Mouse (Mus musculus) ES-E14 (cell line): Measurements from ENCODE around the gene Klf9. TPM values are rescaled to one million over a fixed set of nuclear protein-coding genes. Genes with fewer than 3 reads are reported as not detected.
A peak's percentile ranks its signal among the peaks of the same experiment; 100 is the strongest.

Experiments used
- DNase-seq: peaks from one replicate; pipeline ENCODE4 v3.0.0-alpha.2; 2013; ENCODE audit warnings: low read depth, low spot score
- H3K27ac ChIP-seq: 2 replicates; pipeline ENCODE4 v1.5.1; 2012; ENCODE audit warnings: low read depth, mild to moderate bottlenecking, low read length, moderate library complexity, mixed read lengths; ENCODE audit not compliant: poor library complexity, insufficient read depth, severe bottlenecking
- H3K36me3 ChIP-seq: 2 replicates; pipeline ENCODE4 v1.6.1; 2012; ENCODE audit warnings: mild to moderate bottlenecking, low read length, moderate library complexity, mixed read lengths; ENCODE audit not compliant: control insufficient read depth, poor library complexity, insufficient read depth, severe bottlenecking
- H3K4me1 ChIP-seq, 2 experiments: fragments of 150-350 bp in 1 of 2; sonication (generic) in 1 of 2; 2 replicates each; pipeline ENCODE4 v1.6.1; 2012; ENCODE audit warnings: low read length in 2 of 2, mild to moderate bottlenecking in 1 of 2, mixed read lengths in 1 of 2; ENCODE audit not compliant: control insufficient read depth in 2 of 2, insufficient read depth in 2 of 2, poor library complexity in 1 of 2
- H3K4me3 ChIP-seq, 2 experiments: fragments of 150-350 bp in 1 of 2; sonication (generic) in 1 of 2; 2 replicates each; pipeline ENCODE4 v1.5.1; 2012; ENCODE audit warnings: low read length in 2 of 2, low read depth in 1 of 2, mild to moderate bottlenecking in 1 of 2, mixed read lengths in 1 of 2; ENCODE audit not compliant: insufficient read depth in 1 of 2, poor library complexity in 1 of 2, severe bottlenecking in 1 of 2
- H3K9ac ChIP-seq: 2 replicates; pipeline ENCODE4 v1.6.1; 2012; ENCODE audit warnings: low read depth, mild to moderate bottlenecking, low read length, mixed read lengths; ENCODE audit not compliant: poor library complexity, insufficient read depth, severe bottlenecking
- H3K9me3 ChIP-seq: fragments of 150-350 bp; sonication (generic); 2 replicates; pipeline ENCODE4 v1.6.1; 2012; ENCODE audit warnings: low read depth, mild to moderate bottlenecking, low read length; ENCODE audit not compliant: control insufficient read depth, insufficient read depth
- CHD2 ChIP-seq: IDR thresholded peaks from 2 replicates; pipeline ENCODE4 v1.6.1; 2014; ENCODE audit warnings: mild to moderate bottlenecking, low read depth, low read length, inconsistent platforms
- HCFC1 ChIP-seq: IDR thresholded peaks from 2 replicates; pipeline ENCODE4 v1.6.1; 2012; ENCODE audit warnings: low read length, inconsistent platforms, borderline replicate concordance; ENCODE audit not compliant: insufficient read depth
- MAFK ChIP-seq: IDR thresholded peaks from 2 replicates; pipeline ENCODE4 v1.6.1; 2014; ENCODE audit warnings: mild to moderate bottlenecking, low read depth, low read length, inconsistent platforms; ENCODE audit not compliant: insufficient read depth
- ZC3H11A ChIP-seq: IDR thresholded peaks from 2 replicates; pipeline ENCODE4 v1.6.1; 2012; ENCODE audit warnings: low read depth, mild to moderate bottlenecking, inconsistent platforms, low read length, borderline replicate concordance
- ZNF384 ChIP-seq: IDR thresholded peaks from 2 replicates; pipeline ENCODE4 v1.6.1; 2012; ENCODE audit warnings: low read depth, low read length, inconsistent platforms
- in situ Hi-C, 2 experiments: fragments of 600-800 bp; cut with MboI; formaldehyde crosslinking; loops; one replicate each; pipeline ENCODE4 v1.15.1; 2025; ENCODE audit warnings: low sequenced_read_pairs in 2 of 2, inconsistent platforms in 1 of 2; ENCODE audit not compliant: unreplicated experiment in 2 of 2
- total RNA-seq: library from RNA; depleted of rRNA; stranded (reverse); fragments of 300-350 nt; gene quantifications from 2 replicates; pipeline ENCODE4 v1.2.3, GENCODE M21; 2012; rRNA removed

Klf9 gene
- 90.8 and 173 TPM in 2 replicates for total RNA-seq

GRCm38 (mm10) chr19:23140689-23141317 lies at the start of gene Klf9:
Gene Klf9, plus strand, starts transcription at chr19:23141226.
- DNase-seq = peak; percentile 95
- Histone ChIP-seq H3K9ac (peak within 1 kb of the TSS; percentile 95), H3K27ac (peak within 1 kb of the TSS; percentile 95), H3K4me1 (peaks cover 0 to 1% of the 10 kb centered on the region in 2 experiments; a peak in 2 of 4 replicates), H3K9me3 (no peaks in the 10 kb centered on the region), H3K4me3 (peak within 1 kb of the TSS; percentile 93 to 96), H3K36me3 (peaks cover 17% of the 10 kb centered on the region; the same call in 1 of the 2 replicates)
- in situ Hi-C loops = no loop called here
- no peak for TF ChIP-seq HCFC1
- TF ChIP-seq ZNF384 = no peak
- no peak for TF ChIP-seq ZC3H11A
- TF ChIP-seq MAFK = no peak
- TF ChIP-seq CHD2 = no peak

GRCm38 (mm10) chr19:23091586-23091985 lies 49.4 kb upstream of the Klf9 start:
- DNase-seq = no peak
- H3K4me3 ChIP-seq = peak overlapping the region; percentile 66 to 70
- in situ Hi-C loops = loop anchor here in 1 of 2 experiments (5.0 kb wide), 1 partner anchor 46 kb away; no protein-coding TSS in a partner anchor
- peak overlapping the region; percentile 100 for H3K27ac ChIP-seq
- H3K9me3 ChIP-seq = no peaks in the 10 kb centered on the region
- no peaks in the 10 kb centered on the region; the same call in 1 of the 2 replicates for H3K36me3 ChIP-seq
- H3K4me1 ChIP-seq = peaks cover 10 to 28% of the 10 kb centered on the region in 2 experiments
- TF ChIP-seq ZNF384 (no peak), MAFK (no peak), ZC3H11A (no peak), HCFC1 (no peak), CHD2 (no peak)
- H3K9ac ChIP-seq = peak overlapping the region; percentile 83

GRCm38 (mm10) chr19:23093548-23093947 lies 47.5 kb upstream of the Klf9 start:
- no peak for DNase-seq
- H3K9me3 ChIP-seq = no peaks in the 10 kb centered on the region
- H3K36me3 ChIP-seq = no peaks in the 10 kb centered on the region; the same call in 1 of the 2 replicates
- peak overlapping the region; percentile 93 for H3K27ac ChIP-seq
- H3K4me1 ChIP-seq = peaks cover 10 to 27% of the 10 kb centered on the region in 2 experiments
- no peak for TF ChIP-seq HCFC1
- no peak for TF ChIP-seq CHD2
- TF ChIP-seq ZNF384 = no peak
- TF ChIP-seq MAFK = no peak
- in situ Hi-C loops = loop anchor here in 1 of 2 experiments (5.0 kb wide), 1 partner anchor 44 kb away; no protein-coding TSS in a partner anchor
- H3K9ac ChIP-seq = peak overlapping the region; percentile 91
- H3K4me3 ChIP-seq = peak overlapping the region; percentile 66 to 80

- in situ Hi-C loops = loop anchor here in 1 of 2 experiments (5.0 kb wide), 1 partner anchor 42 kb away; no protein-coding TSS in a partner anchor
- TF ChIP-seq ZC3H11A (no peak), HCFC1 (no peak), ZNF384 (no peak), CHD2 (peak; percentile 86)
- no peaks in the 10 kb centered on the region for H3K36me3 ChIP-seq
- peaks cover 4 to 25% of the 10 kb centered on the region in 2 experiments; a peak in 3 of 4 replicates for H3K4me1 ChIP-seq
- H3K27ac ChIP-seq = peak overlapping the region; percentile 90; the same call in 1 of the 2 replicates
- no peaks in the 10 kb centered on the region for H3K9me3 ChIP-seq
- DNase-seq = peak; percentile 94
- no peak overlapping the region for H3K9ac ChIP-seq
- no peak overlapping the region for H3K4me3 ChIP-seq
Observed at GRCm38 (mm10) chr19:23094906-23095305, 46.1 kb upstream of the Klf9 start.
